Mouse (Mus musculus): ENCODE measurements at regions not wholly inside any gene's neighbourhood (a gene's known extent, or its start where the extent isn't known, plus 50 kb on each side); places are given as distances from the start of the nearest gene placed in this dataset.
"Not testable (repeated sequence)": the region's sequence is repeated elsewhere in the genome, so short reads cannot be mapped to it uniquely, and the experiment has no call there.

DNA sequence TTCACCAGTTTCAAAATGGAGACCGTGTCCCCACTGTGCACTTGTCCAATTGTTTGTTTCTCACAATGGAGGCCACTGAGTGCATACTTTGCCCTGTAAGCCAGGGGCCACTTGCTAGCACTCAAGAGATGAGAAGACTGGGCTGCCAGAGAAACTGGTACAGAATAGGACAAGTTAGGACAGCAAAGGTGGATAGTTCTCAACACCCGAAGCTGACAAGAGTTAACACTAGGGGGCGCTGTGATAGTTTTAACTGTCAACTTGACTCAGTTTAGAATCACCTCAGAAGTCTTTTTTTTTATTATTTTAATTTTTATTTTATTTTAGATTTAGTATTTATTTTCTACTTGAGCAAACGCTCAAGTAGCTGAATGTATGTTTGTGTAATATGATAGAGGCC, 188.2 kb upstream of the Asap2 start:
- not testable (repeated sequence) for H3K4me1 ChIP-seq (replicated peaks; ENCODE audit: insufficient read depth, low read length); DNase-seq (ENCODE audit: low spot score); H3K4me2 ChIP-seq (ENCODE audit: low read length); H3K27ac ChIP-seq; H3K27me3 ChIP-seq (ENCODE audit: insufficient read depth, low read length); H3K9me3 ChIP-seq (replicated peaks; ENCODE audit: low read length); H3K36me3 ChIP-seq (ENCODE audit: insufficient read depth, low read length); H3K4me3 ChIP-seq (replicated peaks; ENCODE audit: low read depth, low read length); ATAC-seq (replicated peaks; ENCODE audit: low FRiP score, low read depth); H3K9ac ChIP-seq (ENCODE audit: low read depth, low read length)
- WGBS, result 65% methylated on average over 3 of the region's 4 CpGs

DNA sequence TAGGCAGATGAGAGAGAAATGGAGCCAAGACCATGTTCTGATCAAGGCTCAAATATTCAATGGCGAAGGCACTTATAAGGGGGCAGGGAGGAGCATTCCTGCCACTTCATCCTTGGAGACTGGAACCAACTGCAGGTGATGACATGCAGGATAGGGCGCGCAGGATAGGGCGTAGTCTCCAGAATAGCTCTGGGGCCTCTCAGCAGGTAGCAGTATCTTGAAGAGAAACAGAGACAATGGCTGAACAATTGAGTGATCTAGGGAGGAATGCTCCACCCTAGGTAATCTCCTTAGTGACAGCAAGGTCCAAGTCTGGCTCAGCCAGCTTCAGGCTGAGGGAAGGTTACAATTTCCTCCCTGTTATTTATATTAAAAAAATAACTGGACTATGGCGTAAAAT, 184.8 kb upstream of the Asap2 start:
- not testable (repeated sequence) for DNase-seq (ENCODE audit: low spot score); H3K4me1 ChIP-seq (replicated peaks; ENCODE audit: insufficient read depth, low read length); H3K9me3 ChIP-seq (replicated peaks; ENCODE audit: low read length); H3K27ac ChIP-seq; H3K36me3 ChIP-seq (ENCODE audit: insufficient read depth, low read length); ATAC-seq (replicated peaks; ENCODE audit: low FRiP score, low read depth); H3K9ac ChIP-seq (ENCODE audit: low read depth, low read length); H3K4me3 ChIP-seq (replicated peaks; ENCODE audit: low read depth, low read length); H3K4me2 ChIP-seq (ENCODE audit: low read length); H3K27me3 ChIP-seq (ENCODE audit: insufficient read depth, low read length)
- 92% methylated on average over 3 of the region's 5 CpGs for WGBS

DNA sequence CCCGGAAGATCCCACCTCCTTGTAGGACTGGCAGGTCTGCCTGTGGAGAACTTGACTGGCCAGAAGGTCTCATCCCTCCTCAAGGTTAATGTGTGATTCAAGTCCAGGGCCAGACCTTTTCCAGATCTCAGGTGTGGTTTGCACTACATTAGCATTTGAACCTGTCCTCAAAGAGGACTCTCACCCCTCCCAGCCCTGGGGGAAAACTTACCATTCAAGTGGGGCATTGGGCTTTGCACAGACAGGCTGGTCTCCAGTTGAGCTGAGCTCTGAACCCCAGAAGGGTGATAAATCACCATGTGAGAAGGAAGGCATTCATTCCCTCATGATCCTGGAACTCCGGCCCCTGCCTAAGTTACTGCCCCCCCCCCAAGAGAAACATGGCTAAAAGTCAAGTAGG, 183.6 kb upstream of the Asap2 start:
- 98% methylated on average over 2 of the region's 2 CpGs for WGBS
- ATAC-seq (replicated peaks; ENCODE audit: low FRiP score, low read depth) (no peak), DNase-seq (ENCODE audit: low spot score) (no peak)
- no peak overlapping the region for H3K4me2 ChIP-seq (ENCODE audit: low read length)
- no peaks in the 10 kb centered on the region for H3K27me3 ChIP-seq (ENCODE audit: insufficient read depth, low read length)
- H3K9ac ChIP-seq (ENCODE audit: low read depth, low read length), result no peak overlapping the region
- H3K4me3 ChIP-seq (replicated peaks; ENCODE audit: low read depth, low read length), result no peak overlapping the region
- H3K9me3 ChIP-seq (replicated peaks; ENCODE audit: low read length), result no peaks in the 10 kb centered on the region
- TF ChIP-seq CTCF (IDR thresholded peaks at IDR 0.05; ENCODE audit: low read depth), result no peak
- no peaks in the 10 kb centered on the region for H3K4me1 ChIP-seq (replicated peaks; ENCODE audit: insufficient read depth, low read length)
- H3K36me3 ChIP-seq (ENCODE audit: insufficient read depth, low read length), result no peaks in the 10 kb centered on the region
- H3K27ac ChIP-seq, result no peak overlapping the region

DNA sequence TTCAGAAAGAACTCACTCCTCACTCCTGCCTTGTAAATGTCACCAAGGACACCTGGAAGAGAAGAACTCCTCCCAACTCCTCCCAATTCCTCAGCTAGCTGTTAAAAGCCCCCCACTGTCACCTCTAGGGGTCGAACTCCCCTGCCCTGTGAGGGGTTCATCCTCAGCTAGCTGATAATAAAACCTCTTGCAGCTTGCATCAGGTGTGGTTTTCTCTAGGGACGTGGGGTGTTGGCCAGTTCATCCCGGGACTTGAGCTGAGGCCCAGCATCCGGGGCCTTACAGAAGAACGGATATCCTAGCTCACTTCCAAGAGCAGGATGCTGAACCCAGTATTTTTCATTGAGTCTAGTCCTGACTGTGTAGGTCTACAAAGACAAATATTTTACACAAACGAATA, 176.4 kb upstream of the Asap2 start:
- H3K4me1 ChIP-seq (replicated peaks; ENCODE audit: insufficient read depth, low read length); H3K27me3 ChIP-seq (ENCODE audit: insufficient read depth, low read length); H3K27ac ChIP-seq; H3K36me3 ChIP-seq (ENCODE audit: insufficient read depth, low read length); H3K4me2 ChIP-seq (ENCODE audit: low read length); H3K9me3 ChIP-seq (replicated peaks; ENCODE audit: low read length); H3K9ac ChIP-seq (ENCODE audit: low read depth, low read length); DNase-seq (ENCODE audit: low spot score); ATAC-seq (replicated peaks; ENCODE audit: low FRiP score, low read depth); H3K4me3 ChIP-seq (replicated peaks; ENCODE audit: low read depth, low read length): not testable (repeated sequence)
- WGBS, result 85% methylated on average over 6 of the region's 6 CpGs

DNA sequence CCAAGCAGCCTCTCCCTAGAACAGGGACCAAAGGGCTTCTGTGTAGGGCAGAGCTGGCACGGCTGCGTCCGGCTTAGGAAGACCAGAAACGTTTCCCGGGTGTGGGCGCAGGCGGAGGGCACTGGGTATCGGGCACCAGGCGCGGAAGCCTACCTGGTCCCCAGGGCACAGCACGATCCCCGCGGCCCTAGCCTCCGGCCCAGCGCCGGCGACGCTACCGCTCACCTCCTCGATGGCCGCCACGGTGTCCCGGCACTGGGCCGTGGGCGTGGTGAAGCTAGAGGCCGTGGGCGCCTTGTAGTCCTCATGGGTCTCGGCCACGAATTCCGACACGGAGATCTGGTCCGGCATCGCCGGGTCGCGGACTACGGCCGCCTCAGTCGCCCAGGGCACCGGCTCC, 175.1 kb upstream of the Asap2 start:
- DNase-seq (ENCODE audit: low spot score); H3K36me3 ChIP-seq (ENCODE audit: insufficient read depth, low read length); H3K27me3 ChIP-seq (ENCODE audit: insufficient read depth, low read length); H3K9me3 ChIP-seq (replicated peaks; ENCODE audit: low read length); H3K27ac ChIP-seq; H3K4me1 ChIP-seq (replicated peaks; ENCODE audit: insufficient read depth, low read length): not testable (repeated sequence)
- ATAC-seq (replicated peaks; ENCODE audit: low FRiP score, low read depth), result peak; percentile 21; the same call in 1 of the 2 replicates
- 33% methylated on average over 40 of the region's 40 CpGs for WGBS
- Histone ChIP-seq H3K9ac (ENCODE audit: low read depth, low read length) (0 out of 2 replicates have a peak overlapping the region, but pooled peaks have one; percentile 23), H3K4me2 (ENCODE audit: low read length) (peak overlapping the region; percentile 38), H3K4me3 (replicated peaks; ENCODE audit: low read depth, low read length) (peak overlapping the region; percentile 26)

DNA sequence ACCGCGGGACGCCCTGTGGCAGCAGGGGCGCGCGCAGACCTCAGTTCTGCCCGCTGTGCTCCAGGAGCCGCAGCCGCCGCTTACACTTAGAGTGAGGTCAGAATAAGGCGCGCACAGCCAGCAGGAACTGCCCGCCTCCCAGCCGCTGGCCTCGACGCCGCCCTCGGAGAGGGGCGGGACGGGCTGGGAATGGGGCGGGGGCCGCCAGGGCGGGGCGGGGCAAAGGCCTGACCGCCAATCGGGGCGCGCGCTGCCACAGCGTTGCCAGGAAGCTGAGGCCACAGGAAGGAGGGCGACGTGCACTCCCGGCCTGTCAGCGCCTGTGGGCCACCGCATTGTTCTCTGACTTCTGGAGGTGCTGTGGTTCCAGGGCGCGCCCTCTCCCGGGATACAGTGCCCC, 174.7 kb upstream of the Asap2 start:
- Histone ChIP-seq H3K9ac (ENCODE audit: low read depth, low read length) (0 out of 2 replicates have a peak overlapping the region, but pooled peaks have one; percentile 23), H3K36me3 (ENCODE audit: insufficient read depth, low read length) (no peaks in the 10 kb centered on the region), H3K27me3 (ENCODE audit: insufficient read depth, low read length) (no peaks in the 10 kb centered on the region), H3K4me2 (ENCODE audit: low read length) (peak overlapping the region; percentile 38), H3K27ac (no peak overlapping the region), H3K9me3 (replicated peaks; ENCODE audit: low read length) (peaks cover 3% of the 10 kb centered on the region; the same call in 1 of the 2 replicates), H3K4me3 (replicated peaks; ENCODE audit: low read depth, low read length) (peak overlapping the region; percentile 26), H3K4me1 (replicated peaks; ENCODE audit: insufficient read depth, low read length) (no peaks in the 10 kb centered on the region)
- peak; percentile 50 for DNase-seq (ENCODE audit: low spot score)
- peak; percentile 92 for ATAC-seq (replicated peaks; ENCODE audit: low FRiP score, low read depth)
- no peak for TF ChIP-seq CTCF (IDR thresholded peaks at IDR 0.05; ENCODE audit: low read depth)
- 21% methylated on average over 27 of the region's 38 CpGs for WGBS

DNA sequence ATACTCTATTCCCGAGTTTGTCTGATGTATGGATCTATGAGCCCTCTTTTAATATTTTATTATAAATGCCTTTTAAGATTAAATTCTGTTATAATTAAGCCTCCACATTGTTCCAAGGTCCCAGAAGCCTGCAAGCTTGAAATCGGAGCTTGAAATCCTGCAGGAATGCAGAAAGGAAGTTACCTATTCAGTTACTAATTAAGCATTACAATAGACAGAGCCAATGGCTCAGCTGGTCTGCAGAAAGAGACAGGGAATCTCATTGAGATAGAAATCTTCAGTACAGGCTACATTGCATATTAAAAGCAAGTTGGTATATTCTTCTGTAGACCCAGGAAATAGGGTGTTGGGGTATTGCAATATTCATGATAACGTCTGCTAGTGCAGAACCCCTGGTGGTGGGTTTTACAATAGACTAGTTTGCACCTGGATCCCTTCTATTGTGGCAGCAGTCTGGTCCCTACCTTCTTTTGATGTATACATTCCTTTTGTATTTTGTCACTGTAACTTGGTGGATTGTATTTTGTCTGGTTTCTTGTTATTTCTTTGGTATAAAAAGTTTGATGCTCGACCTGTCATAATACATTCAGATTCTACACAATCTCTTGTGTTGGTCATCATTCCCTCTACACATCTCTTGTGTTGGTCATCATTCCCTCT, 146.5 kb upstream of the Asap2 start:
- H3K9me3 ChIP-seq (replicated peaks; ENCODE audit: low read length); H3K4me3 ChIP-seq (replicated peaks; ENCODE audit: low read depth, low read length); H3K9ac ChIP-seq (ENCODE audit: low read depth, low read length); H3K36me3 ChIP-seq (ENCODE audit: insufficient read depth, low read length); DNase-seq (ENCODE audit: low spot score); ATAC-seq (replicated peaks; ENCODE audit: low FRiP score, low read depth); H3K27ac ChIP-seq; H3K4me1 ChIP-seq (replicated peaks; ENCODE audit: insufficient read depth, low read length); H3K27me3 ChIP-seq (ENCODE audit: insufficient read depth, low read length); H3K4me2 ChIP-seq (ENCODE audit: low read length): not testable (repeated sequence)
- 68% methylated on average over 4 of the region's 4 CpGs for WGBS
